Mouse (Mus musculus): ENCODE measurements around the gene Usp13.

- TF ChIP-seq POLR2A (IDR thresholded peaks at IDR 0.05; ENCODE audit: extremely low read depth, insufficient read depth, low read length) (no peak), CTCF (IDR thresholded peaks at IDR 0.05; ENCODE audit: extremely low read depth, insufficient read depth, low read length) (no peak)
These were observed 71.5 kb downstream of the Usp13 start for GRCm38 (mm10) chr3:32888886-32889285.
